Mouse (Mus musculus) forebrain, embryonic 12.5 days (tissue): ENCODE measurements at regions not wholly inside any gene's neighbourhood (a gene's known extent, or its start where the extent isn't known, plus 50 kb on each side); places are given as distances from the start of the nearest gene placed in this dataset.

Experiments
- ATAC-seq: fragments of 200-750 bp; cut with Nextera tagmentation; 2 replicates; pipeline ENCODE4 v1.8.0; 2017; ENCODE audit warnings: moderate TSS enrichment; ENCODE audit not compliant: low FRiP score
- H3K27ac ChIP-seq: fragments of 300-500 bp; sonication (generic); 2 replicates; pipeline ENCODE4 v1.5.1; 2016; ENCODE audit warnings: mild to moderate bottlenecking
- H3K27me3 ChIP-seq: fragments of 300-500 bp; sonication (generic); 2 replicates; pipeline ENCODE4 v1.6.1; 2016; ENCODE audit warnings: mild to moderate bottlenecking
- H3K36me3 ChIP-seq: fragments of 300-500 bp; sonication (generic); replicated peaks from 2 replicates; pipeline ENCODE4 v1.6.1; 2016; ENCODE audit warnings: mild to moderate bottlenecking
- H3K4me1 ChIP-seq: fragments of 300-500 bp; sonication (generic); 2 replicates; pipeline ENCODE4 v1.6.1; 2016
- H3K4me2 ChIP-seq: fragments of 300-500 bp; sonication (generic); 2 replicates; pipeline ENCODE4 v1.6.1; 2016; ENCODE audit warnings: mild to moderate bottlenecking, moderate library complexity
- H3K4me3 ChIP-seq: fragments of 300-500 bp; sonication (generic); replicated peaks from 2 replicates; pipeline ENCODE4 v1.5.1; 2016; ENCODE audit warnings: mild to moderate bottlenecking
- H3K9ac ChIP-seq: fragments of 300-500 bp; sonication (generic); 2 replicates; pipeline ENCODE4 v1.6.1; 2016; ENCODE audit warnings: mild to moderate bottlenecking
- H3K9me3 ChIP-seq: fragments of 300-500 bp; sonication (generic); 2 replicates; pipeline ENCODE4 v1.6.1; 2016
- WGBS: fragments of 180-500 bp; shearing (Covaris S2); methylation state at CpG from one replicate; pipeline ENCODE4 v1.1.7; 2016; 5-methylcytosine and 5-hydroxymethylcytosine counted together

GRCm38 (mm10) chr12:9191721-9192120 is 161.9 kb downstream of the Ttc32 start:
- Histone ChIP-seq H3K4me3 (no peak overlapping the region), H3K36me3 (no peaks in the 10 kb centered on the region), H3K27ac (no peak overlapping the region), H3K4me2 (no peak overlapping the region), H3K27me3 (no peaks in the 10 kb centered on the region), H3K9me3 (no peaks in the 10 kb centered on the region), H3K4me1 (no peaks in the 10 kb centered on the region), H3K9ac (no peak overlapping the region)
- 81% methylated on average over 5 of the region's 5 CpGs for WGBS
- no peak for ATAC-seq

GRCm38 (mm10) chr12:9199321-9199720 is 169.5 kb downstream of the Ttc32 start:
- H3K9me3 ChIP-seq: no peaks in the 10 kb centered on the region
- no peaks in the 10 kb centered on the region for H3K27me3 ChIP-seq
- no peak for ATAC-seq
- no peak overlapping the region for H3K4me3 ChIP-seq
- no peaks in the 10 kb centered on the region for H3K4me1 ChIP-seq
- H3K4me2 ChIP-seq: no peak overlapping the region
- no peak overlapping the region for H3K9ac ChIP-seq
- WGBS: 93% methylated on average over 2 of the region's 2 CpGs
- H3K27ac ChIP-seq: no peak overlapping the region
- no peaks in the 10 kb centered on the region for H3K36me3 ChIP-seq

GRCm38 (mm10) chr12:9212211-9212610 is 182.4 kb downstream of the Ttc32 start:
- no peaks in the 10 kb centered on the region for H3K27me3 ChIP-seq
- no peaks in the 10 kb centered on the region for H3K4me1 ChIP-seq
- no peak overlapping the region for H3K9ac ChIP-seq
- H3K36me3 ChIP-seq: no peaks in the 10 kb centered on the region
- 83% methylated on average over 1 of the region's 1 CpGs for WGBS
- no peak overlapping the region for H3K4me3 ChIP-seq
- H3K27ac ChIP-seq: no peak overlapping the region
- no peak for ATAC-seq
- no peak overlapping the region for H3K4me2 ChIP-seq
- H3K9me3 ChIP-seq: no peaks in the 10 kb centered on the region

- no peaks in the 10 kb centered on the region for H3K9me3 ChIP-seq
- ATAC-seq: no peak
- 42% methylated on average over 5 of the region's 5 CpGs for WGBS
Measured at GRCm38 (mm10) chr12:9224971-9225370, 195.2 kb downstream of the Ttc32 start.

GRCm38 (mm10) chr12:9227901-9228300 is 198.1 kb downstream of the Ttc32 start:
- H3K9ac ChIP-seq: no peak overlapping the region
- no peak overlapping the region for H3K4me2 ChIP-seq
- H3K9me3 ChIP-seq: no peaks in the 10 kb centered on the region
- no peaks in the 10 kb centered on the region for H3K4me1 ChIP-seq
- ATAC-seq: no peak
- no peaks in the 10 kb centered on the region for H3K27me3 ChIP-seq
- H3K4me3 ChIP-seq: no peak overlapping the region
- no peaks in the 10 kb centered on the region for H3K36me3 ChIP-seq
- 89% methylated on average over 5 of the region's 5 CpGs for WGBS
- H3K27ac ChIP-seq: no peak overlapping the region

More at GRCm38 (mm10) chr12:9224971-9225370, 195.2 kb downstream of the Ttc32 start:
- Histone ChIP-seq H3K27ac (no peak overlapping the region), H3K4me3 (no peak overlapping the region), H3K4me1 (no peaks in the 10 kb centered on the region), H3K9ac (no peak overlapping the region), H3K4me2 (no peak overlapping the region), H3K27me3 (no peaks in the 10 kb centered on the region), H3K36me3 (no peaks in the 10 kb centered on the region)

GRCm38 (mm10) chr12:9228486-9228885 is 198.7 kb downstream of the Ttc32 start:
- WGBS: 83% methylated on average over 2 of the region's 2 CpGs
- Histone ChIP-seq H3K9ac (no peak overlapping the region), H3K27ac (no peak overlapping the region), H3K27me3 (no peaks in the 10 kb centered on the region), H3K36me3 (no peaks in the 10 kb centered on the region), H3K4me2 (no peak overlapping the region), H3K4me1 (no peaks in the 10 kb centered on the region), H3K9me3 (no peaks in the 10 kb centered on the region), H3K4me3 (no peak overlapping the region)
- no peak for ATAC-seq

- H3K4me3 ChIP-seq: no peak overlapping the region
- no peak overlapping the region for H3K9ac ChIP-seq
- no peaks in the 10 kb centered on the region for H3K36me3 ChIP-seq
- H3K4me2 ChIP-seq: no peak overlapping the region
- H3K27ac ChIP-seq: no peak overlapping the region
- ATAC-seq: no peak
- H3K9me3 ChIP-seq: no peaks in the 10 kb centered on the region
- H3K27me3 ChIP-seq: no peaks in the 10 kb centered on the region
- H3K4me1 ChIP-seq: no peaks in the 10 kb centered on the region
- 82% methylated on average over 4 of the region's 4 CpGs for WGBS
Measured at GRCm38 (mm10) chr12:9229981-9230380, 200.2 kb downstream of the Ttc32 start.

- no peak overlapping the region for H3K4me3 ChIP-seq
- H3K27me3 ChIP-seq: no peaks in the 10 kb centered on the region
- H3K36me3 ChIP-seq: no peaks in the 10 kb centered on the region
- ATAC-seq: no peak
- H3K27ac ChIP-seq: no peak overlapping the region
- H3K9me3 ChIP-seq: no peaks in the 10 kb centered on the region
- H3K4me1 ChIP-seq: no peaks in the 10 kb centered on the region
- 78% methylated on average over 5 of the region's 5 CpGs for WGBS
- H3K4me2 ChIP-seq: no peak overlapping the region
- H3K9ac ChIP-seq: no peak overlapping the region
Measured at GRCm38 (mm10) chr12:9230576-9230975, 200.8 kb downstream of the Ttc32 start.

- H3K27me3 ChIP-seq: no peaks in the 10 kb centered on the region
- H3K4me2 ChIP-seq: no peak overlapping the region
Measured at GRCm38 (mm10) chr12:9232431-9232830, 202.6 kb downstream of the Ttc32 start.

GRCm38 (mm10) chr12:9235866-9236265 is 206.1 kb downstream of the Ttc32 start:
- no peak overlapping the region for H3K4me3 ChIP-seq
- H3K4me2 ChIP-seq: no peak overlapping the region
- H3K9ac ChIP-seq: no peak overlapping the region
- H3K27me3 ChIP-seq: no peaks in the 10 kb centered on the region
- H3K4me1 ChIP-seq: no peaks in the 10 kb centered on the region
- no peak overlapping the region for H3K27ac ChIP-seq
- no peaks in the 10 kb centered on the region for H3K36me3 ChIP-seq
- H3K9me3 ChIP-seq: no peaks in the 10 kb centered on the region
- WGBS: 84% methylated on average over 4 of the region's 4 CpGs
- no peak for ATAC-seq

More at GRCm38 (mm10) chr12:9232431-9232830, 202.6 kb downstream of the Ttc32 start:
- no peaks in the 10 kb centered on the region for H3K36me3 ChIP-seq
- no peak overlapping the region for H3K27ac ChIP-seq
- H3K9ac ChIP-seq: no peak overlapping the region
- no peak overlapping the region for H3K4me3 ChIP-seq
- H3K4me1 ChIP-seq: no peaks in the 10 kb centered on the region
- H3K9me3 ChIP-seq: no peaks in the 10 kb centered on the region
- ATAC-seq: no peak

- Histone ChIP-seq H3K4me3 (no peak overlapping the region), H3K9me3 (no peaks in the 10 kb centered on the region), H3K9ac (no peak overlapping the region), H3K4me1 (no peaks in the 10 kb centered on the region), H3K36me3 (no peaks in the 10 kb centered on the region), H3K27me3 (no peaks in the 10 kb centered on the region), H3K27ac (no peak overlapping the region), H3K4me2 (no peak overlapping the region)
- WGBS: 80% methylated on average over 6 of the region's 6 CpGs
- no peak for ATAC-seq
Measured at GRCm38 (mm10) chr12:9237538-9237937, 207.7 kb downstream of the Ttc32 start.

GRCm38 (mm10) chr12:9237955-9238354 is 208.2 kb downstream of the Ttc32 start:
- 79% methylated on average over 1 of the region's 1 CpGs for WGBS
- H3K9ac ChIP-seq: no peak overlapping the region
- ATAC-seq: no peak

GRCm38 (mm10) chr12:9247506-9247905 is 217.7 kb downstream of the Ttc32 start:
- Histone ChIP-seq H3K27ac (no peak overlapping the region), H3K4me2 (no peak overlapping the region), H3K36me3 (no peaks in the 10 kb centered on the region), H3K27me3 (no peaks in the 10 kb centered on the region), H3K4me1 (no peaks in the 10 kb centered on the region), H3K4me3 (no peak overlapping the region), H3K9ac (no peak overlapping the region), H3K9me3 (no peaks in the 10 kb centered on the region)
- no peak for ATAC-seq
- WGBS: 83% methylated on average over 5 of the region's 5 CpGs

More at GRCm38 (mm10) chr12:9237955-9238354, 208.2 kb downstream of the Ttc32 start:
- no peak overlapping the region for H3K4me2 ChIP-seq
- H3K36me3 ChIP-seq: no peaks in the 10 kb centered on the region
- H3K27ac ChIP-seq: no peak overlapping the region
- H3K9me3 ChIP-seq: no peaks in the 10 kb centered on the region
- H3K4me3 ChIP-seq: no peak overlapping the region
- H3K4me1 ChIP-seq: no peaks in the 10 kb centered on the region
- H3K27me3 ChIP-seq: no peaks in the 10 kb centered on the region
